In genomic region chrX:74245687-74246086, GRCm38 (mm10) we compare ENCODE assay signal across 8 mouse cellular contexts. TPM values are rescaled to one million over a fixed set of nuclear protein-coding genes. Genes with fewer than 3 reads are reported as not detected.
DNase-seq lines count a peak whose midpoint lies in the region; ATAC-seq and TF ChIP-seq lines count a peak whose summit lies in the region.

No protein-coding gene starts in this region.

- H3K9me3 ChIP-seq in G1E (replicated peaks) = no peaks in the 10 kb centered on the region
- no peaks in the 10 kb centered on the region for H3K9me3 ChIP-seq in forebrain, postnatal 0 days (ENCODE audit: low read length)
- H3K9me3 ChIP-seq in lung, embryonic 16.5 days (ENCODE audit: control insufficient read depth, low read length) = no peaks in the 10 kb centered on the region

- H3K27me3 ChIP-seq in G1E (ENCODE audit: insufficient read depth, low read length) = no peaks in the 10 kb centered on the region
- no peaks in the 10 kb centered on the region for H3K27me3 ChIP-seq in cerebellum, adult 2 months (ENCODE audit: control insufficient read depth, insufficient read depth, low read length)
- no peaks in the 10 kb centered on the region for H3K27me3 ChIP-seq in forebrain, postnatal 0 days (ENCODE audit: insufficient read depth, low read length)
- no peaks in the 10 kb centered on the region for H3K27me3 ChIP-seq in lung, embryonic 16.5 days (ENCODE audit: control insufficient read depth, insufficient read depth, low read depth, low read length)

- H3K36me3 ChIP-seq in G1E (replicated peaks) = peaks cover 25% of the 10 kb centered on the region
- H3K36me3 ChIP-seq in forebrain, postnatal 0 days (ENCODE audit: insufficient read depth) = peaks cover 14% of the 10 kb centered on the region
- peaks cover 22% of the 10 kb centered on the region for H3K36me3 ChIP-seq in lung, embryonic 16.5 days (ENCODE audit: control insufficient read depth, insufficient read depth, low read length)

- DNase-seq in G1E (ENCODE audit: low spot score) = peak; percentile 37
- peak; percentile 77 to 80 for DNase-seq in cerebellum, adult 2 months
- DNase-seq in forebrain, postnatal 0 days = peak; percentile 82
- DNase-seq in heart, postnatal 4 days = peak; percentile 89
- peak; percentile 75 to 76 for DNase-seq in layer of hippocampus, postnatal 10 days (ENCODE audit: low spot score in 2 of 2)
- DNase-seq in ovary, postnatal 10 days (ENCODE audit: low spot score) = peak; percentile 57
- DNase-seq in thymus, postnatal 14 days = peak; percentile 80

- peak; percentile 36; the same call in 1 of the 2 replicates for TF ChIP-seq POLR2A in cerebellum, adult 2 months (IDR thresholded peaks at IDR 0.05; ENCODE audit: borderline replicate concordance, insufficient read depth, low read length)

- peak overlapping the region; percentile 72 for H3K27ac ChIP-seq in cerebellum, adult 2 months (ENCODE audit: insufficient read depth, low read length)
- H3K27ac ChIP-seq in forebrain, postnatal 0 days (ENCODE audit: low read depth, low read length) = peak overlapping the region; percentile 92
- peak overlapping the region; percentile 86 for H3K27ac ChIP-seq in lung, embryonic 16.5 days (ENCODE audit: low read length)

- H3K4me1 ChIP-seq in G1E (ENCODE audit: insufficient read depth, low read depth, low read length) = peaks cover 59% of the 10 kb centered on the region
- peaks cover 5% of the 10 kb centered on the region; the same call in 1 of the 2 replicates for H3K4me1 ChIP-seq in cerebellum, adult 2 months (ENCODE audit: control insufficient read depth, insufficient read depth, low read length)
- no peaks in the 10 kb centered on the region for H3K4me1 ChIP-seq in forebrain, postnatal 0 days (ENCODE audit: insufficient read depth)
- no peaks in the 10 kb centered on the region; the same call in 1 of the 2 replicates for H3K4me1 ChIP-seq in lung, embryonic 16.5 days (replicated peaks; ENCODE audit: control insufficient read depth, insufficient read depth, low read length)

- H3K4me3 ChIP-seq in G1E (ENCODE audit: low read depth, low read length) = peak overlapping the region; percentile 77
- H3K4me3 ChIP-seq in cerebellum, adult 2 months (replicated peaks; ENCODE audit: insufficient read depth, low read depth, low read length) = peak overlapping the region; percentile 92
- H3K4me3 ChIP-seq in forebrain, postnatal 0 days (ENCODE audit: low read depth, low read length) = peak overlapping the region; percentile 52
- H3K4me3 ChIP-seq in lung, embryonic 16.5 days (ENCODE audit: low read length) = peak overlapping the region; percentile 68

- peak overlapping the region; percentile 61 for H3K4me2 ChIP-seq in forebrain, postnatal 0 days (ENCODE audit: low read depth)
- peak overlapping the region; percentile 57 for H3K4me2 ChIP-seq in lung, embryonic 16.5 days (ENCODE audit: low read depth, low read length)

- H3K9ac ChIP-seq in forebrain, postnatal 0 days = peak overlapping the region; percentile 77
- peak overlapping the region; percentile 78 for H3K9ac ChIP-seq in lung, embryonic 16.5 days (ENCODE audit: low read length)

- WGBS in cerebellum, adult 2 months = 6% methylated on average over 21 of the region's 21 CpGs
- WGBS in forebrain, postnatal 0 days = 30% methylated on average over 21 of the region's 21 CpGs
- 13% methylated on average over 21 of the region's 21 CpGs for WGBS in lung, embryonic 16.5 days

- no peak for ATAC-seq in G1E (ENCODE audit: extremely low read depth, insufficient number of reproducible peaks, low FRiP score, poor library complexity, severe bottlenecking)
- ATAC-seq in forebrain, postnatal 0 days = peak; percentile 49
- ATAC-seq in lung, embryonic 16.5 days (ENCODE audit: low read depth) = peak; percentile 49

- TF ChIP-seq CTCF in G1E (IDR thresholded peaks at IDR 0.05; ENCODE audit: low read depth, low read length) = no peak
- no peak for TF ChIP-seq CTCF in cerebellum, adult 2 months (IDR thresholded peaks at IDR 0.05; ENCODE audit: borderline replicate concordance, insufficient read depth, low read depth, low read length)
- TF ChIP-seq CTCF in forebrain, postnatal 0 days (IDR thresholded peaks at IDR 0.05; ENCODE audit: low read depth) = no peak

RNA-seq across cellular contexts. Expression of gene Flna, which starts 3.9 kb away (rescaled TPM):
- total RNA-seq in G1E (2014; fragmentation: Nextera tagmentation) = 91.2 and 93.7 TPM in 2 replicates
- total RNA-seq in G1E (2017) = 172 and 186 TPM in 2 replicates
- 41.2 and 47.1 TPM in 2 replicates for polyA plus RNA-seq in G1E (2012)
- polyA plus RNA-seq in cerebellum, adult 2 months (2012; rRNA removed) = 141 and 162 TPM in 2 replicates
- 327 and 336 TPM in 2 replicates for total RNA-seq in forebrain, postnatal 0 days (2014; rRNA removed)
- 35.5 and 45.1 TPM in 2 replicates for polyA plus RNA-seq in forebrain, postnatal 0 days (2015; fragmentation: Nextera tagmentation; extraction: Ambion mirVana)
- 100 to 1,000 TPM; 375 to 378 TPM for total RNA-seq in heart, postnatal 4 days (2021)
- total RNA-seq in layer of hippocampus, postnatal 10 days (2021) = 100 to 1,000 TPM; 210 to 252 TPM
- polyA plus RNA-seq in lung, embryonic 16.5 days (2015; fragmentation: Nextera tagmentation; extraction: Ambion mirVana) = 372 and 374 TPM in 2 replicates

RNA-seq across cellular contexts. Expression of gene Emd, which starts 8.8 kb away (rescaled TPM):
- total RNA-seq in G1E (2014; fragmentation: Nextera tagmentation) = 179 and 186 TPM in 2 replicates
- total RNA-seq in G1E (2017) = 77.4 and 84.2 TPM in 2 replicates
- 39.7 and 56.5 TPM in 2 replicates for polyA plus RNA-seq in G1E (2012)
- polyA plus RNA-seq in cerebellum, adult 2 months (2012; rRNA removed) = 49.0 and 53.6 TPM in 2 replicates
- 51.6 and 73.2 TPM in 2 replicates for total RNA-seq in forebrain, postnatal 0 days (2014; rRNA removed)
- polyA plus RNA-seq in forebrain, postnatal 0 days (2015; fragmentation: Nextera tagmentation; extraction: Ambion mirVana) = 16.9 and 21.0 TPM in 2 replicates
- 10 to 100 TPM; 57.6 to 61.6 TPM for total RNA-seq in heart, postnatal 4 days (2021)
- 10 to 100 TPM; 36.0 to 44.7 TPM for total RNA-seq in layer of hippocampus, postnatal 10 days (2021)
- polyA plus RNA-seq in lung, embryonic 16.5 days (2015; fragmentation: Nextera tagmentation; extraction: Ambion mirVana) = 24.9 and 25.4 TPM in 2 replicates

RNA-seq across cellular contexts. Expression of gene Rpl10, which starts 24.9 kb away (rescaled TPM):
- total RNA-seq in G1E (2014; fragmentation: Nextera tagmentation) (3,507 and 3,613 TPM in 2 replicates), G1E (2017) (1,842 and 1,992 TPM in 2 replicates)
- 832 and 1,009 TPM in 2 replicates for polyA plus RNA-seq in G1E (2012)
- 511 and 570 TPM in 2 replicates for polyA plus RNA-seq in cerebellum, adult 2 months (2012; rRNA removed)
- total RNA-seq in forebrain, postnatal 0 days (2014; rRNA removed) = 2,018 and 2,171 TPM in 2 replicates
- 467 and 512 TPM in 2 replicates for polyA plus RNA-seq in forebrain, postnatal 0 days (2015; fragmentation: Nextera tagmentation; extraction: Ambion mirVana)
- total RNA-seq in heart, postnatal 4 days (2021) = 100 to 1,000 TPM; 297 to 347 TPM
- 100 to 1,000 TPM; 203 to 222 TPM for total RNA-seq in layer of hippocampus, postnatal 10 days (2021)
- 826 and 850 TPM in 2 replicates for polyA plus RNA-seq in lung, embryonic 16.5 days (2015; fragmentation: Nextera tagmentation; extraction: Ambion mirVana)

RNA-seq across cellular contexts. Expression of gene Taz, which starts 36.0 kb away (rescaled TPM):
- total RNA-seq in G1E (2014; fragmentation: Nextera tagmentation) (65.1 and 74.6 TPM in 2 replicates), G1E (2017) (31.4 and 43.4 TPM in 2 replicates)
- 27.9 and 29.8 TPM in 2 replicates for polyA plus RNA-seq in G1E (2012)
- polyA plus RNA-seq in cerebellum, adult 2 months (2012; rRNA removed) = 99.4 and 100 TPM in 2 replicates
- total RNA-seq in forebrain, postnatal 0 days (2014; rRNA removed) = 54.5 and 80.6 TPM in 2 replicates
- polyA plus RNA-seq in forebrain, postnatal 0 days (2015; fragmentation: Nextera tagmentation; extraction: Ambion mirVana) = 45.7 and 58.1 TPM in 2 replicates
- total RNA-seq in heart, postnatal 4 days (2021) = 10 to 100 TPM; 39.3 to 46.4 TPM
- total RNA-seq in layer of hippocampus, postnatal 10 days (2021) = 10 to 100 TPM; 54.6 to 54.7 TPM
- 81.9 and 91.7 TPM in 2 replicates for polyA plus RNA-seq in lung, embryonic 16.5 days (2015; fragmentation: Nextera tagmentation; extraction: Ambion mirVana)

RNA-seq across cellular contexts. Expression of gene Dnase1l1, which starts 36.5 kb away (rescaled TPM):
- total RNA-seq in G1E (2014; fragmentation: Nextera tagmentation) (25.0 and 25.1 TPM in 2 replicates), G1E (2017) (45.4 and 48.7 TPM in 2 replicates)
- polyA plus RNA-seq in G1E (2012) = 0.23 and 0.34 TPM in 2 replicates
- polyA plus RNA-seq in cerebellum, adult 2 months (2012; rRNA removed) = 6.4 and 7.5 TPM in 2 replicates
- 1.3 and 2.2 TPM in 2 replicates for total RNA-seq in forebrain, postnatal 0 days (2014; rRNA removed)
- polyA plus RNA-seq in forebrain, postnatal 0 days (2015; fragmentation: Nextera tagmentation; extraction: Ambion mirVana) = 3.1 and 3.4 TPM in 2 replicates
- total RNA-seq in heart, postnatal 4 days (2021) = 10 to 100 TPM; 11.7 to 12.5 TPM
- 1 to 10 TPM; 2.8 to 3.5 TPM for total RNA-seq in layer of hippocampus, postnatal 10 days (2021)
- 17.4 and 18.6 TPM in 2 replicates for polyA plus RNA-seq in lung, embryonic 16.5 days (2015; fragmentation: Nextera tagmentation; extraction: Ambion mirVana)

Comparison
In these comparisons a context has a peak if more than half of its experiments do, and no peak if none do; other contexts are left out.
1. DNase-seq: peak in every context shown above with its lines; median percentile 89 in heart, postnatal 4 days; 82 in forebrain, postnatal 0 days; 80 in thymus, postnatal 14 days; 78 in cerebellum, adult 2 months; 76 in layer of hippocampus, postnatal 10 days; 57 in ovary, postnatal 10 days; 37 in G1E.